Mouse (Mus musculus): ENCODE measurements around the gene Abcb7. TPM values are rescaled to one million over a fixed set of nuclear protein-coding genes. Genes with fewer than 3 reads are reported as not detected.

Abcb7 gene
- polyA plus RNA-seq, 1 experiment, result 5.0 TPM

DNA sequence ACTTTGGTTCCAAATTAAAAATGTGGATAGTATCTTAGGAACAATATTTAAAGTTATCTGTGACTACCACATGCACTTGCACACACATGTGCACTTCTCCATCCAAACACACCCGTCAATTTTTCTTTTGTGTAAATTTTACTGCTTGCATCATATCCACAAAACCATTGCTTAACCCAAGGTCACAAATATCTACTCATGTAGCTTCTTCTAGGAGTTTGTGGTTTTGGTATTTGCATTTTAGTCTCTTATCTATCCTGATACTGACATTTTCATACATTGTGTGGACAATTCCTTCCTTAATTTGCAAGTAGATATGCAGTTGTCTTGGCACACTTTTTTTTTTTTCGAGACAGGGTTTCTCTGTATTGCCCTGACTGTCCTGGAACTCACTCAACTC lies 149.3 kb downstream of the Abcb7 start:
- no peaks in the 10 kb centered on the region for H3K4me1 ChIP-seq (ENCODE audit: control insufficient read depth, insufficient read depth, low read length)
- H3K27me3 ChIP-seq (replicated peaks; ENCODE audit: control insufficient read depth, insufficient read depth, low read length), result no peaks in the 10 kb centered on the region
- TF ChIP-seq CTCF (conservative IDR thresholded peaks at IDR 0.05; ENCODE audit: insufficient read depth, insufficient read length, low read depth, low read length) (no peak), POLR2A (IDR thresholded peaks at IDR 0.05; ENCODE audit: low read depth, low read length) (no peak)
- H3K4me3 ChIP-seq (ENCODE audit: insufficient read depth, low read depth, low read length), result no peak overlapping the region
- no peaks in the 10 kb centered on the region for H3K36me3 ChIP-seq (ENCODE audit: control insufficient read depth, insufficient read depth, low read length)
- no peak overlapping the region for H3K27ac ChIP-seq (ENCODE audit: insufficient read depth, low read depth, low read length)
- no peak for DNase-seq
- WGBS, result 81% methylated on average over 2 of the region's 2 CpGs

DNA sequence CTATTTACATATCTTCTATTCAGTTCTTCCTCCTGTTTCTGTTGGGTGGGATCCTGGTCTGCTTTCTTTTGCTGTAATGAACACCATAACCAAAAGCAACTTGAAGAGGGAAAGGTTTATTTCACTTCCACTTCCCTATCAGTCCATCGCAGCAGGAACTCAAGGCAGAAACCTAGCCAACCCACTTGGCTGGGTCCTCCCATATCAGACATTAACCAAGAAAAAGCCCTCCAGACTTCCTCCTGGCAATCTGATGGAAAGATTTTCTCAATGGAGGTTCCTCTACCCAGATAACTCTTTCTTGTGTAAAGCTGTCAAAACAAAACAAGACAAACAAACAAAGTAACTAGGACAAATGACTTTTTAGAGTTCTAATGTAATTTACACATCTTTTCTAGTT lies 151.2 kb downstream of the Abcb7 start:
- no peaks in the 10 kb centered on the region for H3K27me3 ChIP-seq (replicated peaks; ENCODE audit: control insufficient read depth, insufficient read depth, low read length)
- no peak for DNase-seq
- WGBS, result 46% methylated on average over 1 of the region's 1 CpGs
- H3K4me1 ChIP-seq (ENCODE audit: control insufficient read depth, insufficient read depth, low read length), result no peaks in the 10 kb centered on the region
- no peak for TF ChIP-seq POLR2A (IDR thresholded peaks at IDR 0.05; ENCODE audit: low read depth, low read length)
- TF ChIP-seq CTCF (conservative IDR thresholded peaks at IDR 0.05; ENCODE audit: insufficient read depth, insufficient read length, low read depth, low read length), result no peak
- H3K4me3 ChIP-seq (ENCODE audit: insufficient read depth, low read depth, low read length), result no peak overlapping the region
- H3K27ac ChIP-seq (ENCODE audit: insufficient read depth, low read depth, low read length), result no peak overlapping the region
- no peaks in the 10 kb centered on the region for H3K36me3 ChIP-seq (ENCODE audit: control insufficient read depth, insufficient read depth, low read length)

DNA sequence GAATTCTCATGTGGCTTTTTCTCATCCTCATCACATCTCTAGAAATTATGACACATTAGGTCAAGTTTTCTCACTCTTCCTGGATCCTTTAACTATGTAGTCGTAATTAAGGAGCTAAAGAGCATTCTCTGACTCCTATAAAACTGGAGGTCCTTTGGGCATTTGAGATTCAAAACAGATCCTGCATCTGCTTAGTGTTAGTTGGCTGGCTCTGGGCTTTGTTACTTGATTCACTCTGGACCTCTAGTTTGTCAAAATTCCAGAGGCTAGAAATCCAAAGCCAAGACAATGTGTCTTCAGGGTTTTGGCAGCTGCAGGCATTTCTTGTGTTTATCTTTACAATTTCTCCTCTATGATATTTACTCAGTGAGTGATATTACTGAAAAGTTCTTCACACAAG lies 157.1 kb downstream of the Abcb7 start:
- H3K36me3 ChIP-seq (ENCODE audit: control insufficient read depth, insufficient read depth, low read length), result no peaks in the 10 kb centered on the region
- TF ChIP-seq POLR2A (IDR thresholded peaks at IDR 0.05; ENCODE audit: low read depth, low read length) (no peak), CTCF (conservative IDR thresholded peaks at IDR 0.05; ENCODE audit: insufficient read depth, insufficient read length, low read depth, low read length) (no peak)
- no peak for DNase-seq
- H3K4me1 ChIP-seq (ENCODE audit: control insufficient read depth, insufficient read depth, low read length), result no peaks in the 10 kb centered on the region
- no peaks in the 10 kb centered on the region for H3K27me3 ChIP-seq (replicated peaks; ENCODE audit: control insufficient read depth, insufficient read depth, low read length)
- H3K4me3 ChIP-seq (ENCODE audit: insufficient read depth, low read depth, low read length), result no peak overlapping the region
- 83% methylated on average over 1 of the region's 1 CpGs for WGBS
- no peak overlapping the region for H3K27ac ChIP-seq (ENCODE audit: insufficient read depth, low read depth, low read length)

Other genes starting within 250 kb of the Abcb7 start
- gene Nexmif, start 212.7 kb downstream of the Abcb7 start, polyA plus RNA-seq (2012; rRNA removed), result 0.09 and 0.16 TPM in 2 replicates
- 2.6 and 3.2 TPM in 2 replicates for gene Uprt, start 69.0 kb upstream of the Abcb7 start, polyA plus RNA-seq (2012; rRNA removed)

All from kidney, adult 2 months (tissue).